In the genomic region with DNA sequence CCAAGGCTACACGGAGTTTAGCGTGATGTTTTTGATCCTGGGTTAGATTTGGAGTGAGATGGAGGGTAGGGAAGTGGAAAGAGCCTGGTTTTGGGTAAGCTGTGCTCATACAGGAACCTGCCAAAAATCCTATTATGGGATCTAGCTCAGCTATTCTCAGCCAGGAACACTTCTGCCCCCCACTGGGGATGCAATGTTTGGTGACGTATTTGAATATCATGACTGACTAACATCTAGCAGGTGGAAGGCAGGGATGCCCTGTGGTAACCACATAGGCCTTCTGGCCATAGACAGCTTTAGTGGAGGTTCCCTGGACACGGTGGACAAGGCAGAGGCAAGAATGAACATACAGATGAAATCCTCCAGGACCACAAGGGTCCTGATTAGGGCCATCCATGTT, we compare ENCODE assay signal across 17 mouse cellular contexts. TPM values are rescaled to one million over a fixed set of nuclear protein-coding genes. Genes with fewer than 3 reads are reported as not detected.
DNase-seq lines count a peak whose midpoint lies in the region; ATAC-seq and TF ChIP-seq lines count a peak whose summit lies in the region.
"Had no signal": no experiment of that assay in that cellular context is flagged by ENCODE, and none has a peak within 500 bp of the region (broad histone marks: within the 10 kb centered on the region; RNA-seq: fewer than 3 reads in every experiment).

No protein-coding gene starts in this region.

- intact Hi-C loops in gastrocnemius, adult 2 months (cut with DNase I) = no loop called here
- intact Hi-C loops in left cerebral cortex, adult 2 months (cut with DNase I) = no loop called here
- intact Hi-C loops in left cerebral cortex, postnatal 4 days (cut with DNase I) = no loop called here

- no peak overlapping the region for H3K4me2 ChIP-seq in liver, postnatal 0 days (ENCODE audit: low read depth, low read length)
- H3K4me2 ChIP-seq in midbrain, embryonic 13.5 days (replicated peaks) = no peak overlapping the region
- H3K4me2 ChIP-seq: hindbrain, embryonic 14.5 days had no signal

- 0 out of 2 replicates have a peak, but pooled peaks cover under 1% of the 10 kb centered on the region for H3K27me3 ChIP-seq in liver, postnatal 0 days (ENCODE audit: insufficient read depth, low read length)
- no peaks in the 10 kb centered on the region for H3K27me3 ChIP-seq in midbrain, embryonic 13.5 days

- no peak overlapping the region for H3K4me3 ChIP-seq in gastrocnemius, adult 2 months
- H3K4me3 ChIP-seq in left cerebral cortex, adult 2 months = no peak overlapping the region
- no peak overlapping the region for H3K4me3 ChIP-seq in liver, postnatal 0 days (ENCODE audit: low read depth, low read length)
- H3K4me3 ChIP-seq in midbrain, embryonic 13.5 days (replicated peaks) = no peak overlapping the region
- H3K4me3 ChIP-seq: embryonic facial prominence, embryonic 10.5 days; midbrain, embryonic 10.5 days had no signal

- peaks cover 61% of the 10 kb centered on the region for H3K36me3 ChIP-seq in liver, postnatal 0 days (replicated peaks; ENCODE audit: insufficient read depth, low read length)
- H3K36me3 ChIP-seq in midbrain, embryonic 13.5 days = peaks cover 65% of the 10 kb centered on the region

- DNase-seq in gastrocnemius, adult 2 months = no peak
- DNase-seq in gastrocnemius, postnatal 25 days = no peak
- DNase-seq in left cerebral cortex, adult 2 months (ENCODE audit: extremely low spot score in 1 of 2, low spot score in 2 of 2) = peak in 1 of 2 experiments; percentile 59
- no peak for DNase-seq in left cerebral cortex, postnatal 4 days
- DNase-seq in thymus, postnatal 14 days = peak; percentile 36
- no peak for DNase-seq in thymus, postnatal 25 days
- no peak for DNase-seq in liver, postnatal 0 days
- DNase-seq: adrenal gland, adult 8-10 months; B cell, adult 2 months; kidney, adult 2 months had no signal

- peak; percentile 26; the same call in 1 of the 2 replicates for TF ChIP-seq CTCF in gastrocnemius, adult 2 months (IDR thresholded peaks at IDR 0.05)
- peak; percentile 41 for TF ChIP-seq CTCF in left cerebral cortex, adult 2 months (IDR thresholded peaks at IDR 0.05)
- 0 out of 2 replicates have a peak, but pooled peaks have one; percentile 12 for TF ChIP-seq CTCF in liver, postnatal 0 days (IDR thresholded peaks at IDR 0.05; ENCODE audit: low read depth)

- ATAC-seq in liver, postnatal 0 days = no peak
- ATAC-seq in midbrain, embryonic 13.5 days = no peak
- ATAC-seq: lung, postnatal 0 days had no signal

- H3K9ac ChIP-seq in liver, postnatal 0 days (replicated peaks) = no peak overlapping the region
- H3K9ac ChIP-seq in midbrain, embryonic 13.5 days (replicated peaks) = no peak overlapping the region
- H3K9ac ChIP-seq: hindbrain, embryonic 14.5 days had no signal

- TF ChIP-seq EP300 in liver, postnatal 0 days (IDR thresholded peaks at IDR 0.05; ENCODE audit: low read depth) = no peak

- WGBS in liver, postnatal 0 days (ENCODE audit: insufficient replicate concordance) = 80% methylated on average over 4 of the region's 4 CpGs
- 86% methylated on average over 4 of the region's 4 CpGs for WGBS in midbrain, embryonic 13.5 days

- H3K4me1 ChIP-seq in liver, postnatal 0 days (ENCODE audit: insufficient read depth) = peaks cover 16% of the 10 kb centered on the region
- peaks cover 19% of the 10 kb centered on the region for H3K4me1 ChIP-seq in midbrain, embryonic 13.5 days (replicated peaks)

- H3K27ac ChIP-seq in gastrocnemius, adult 2 months = no peak overlapping the region
- H3K27ac ChIP-seq in left cerebral cortex, adult 2 months = peak overlapping the region; percentile 73
- H3K27ac ChIP-seq in liver, postnatal 0 days (ENCODE audit: low read depth) = no peak overlapping the region
- no peak overlapping the region for H3K27ac ChIP-seq in midbrain, embryonic 13.5 days
- H3K27ac ChIP-seq: embryonic facial prominence, embryonic 10.5 days; hindbrain, embryonic 14.5 days; midbrain, embryonic 10.5 days had no signal

- H3K9me3 ChIP-seq in liver, postnatal 0 days (ENCODE audit: low read length) = no peaks in the 10 kb centered on the region
- H3K9me3 ChIP-seq in midbrain, embryonic 13.5 days = no peaks in the 10 kb centered on the region
- H3K9me3 ChIP-seq: embryonic facial prominence, embryonic 10.5 days; midbrain, embryonic 10.5 days had no signal

RNA-seq across cellular contexts. Expression of a gene that starts 3.9 kb away (rescaled TPM):
- 1 to 10 TPM; 3.1 to 5.3 TPM for total RNA-seq in gastrocnemius, adult 2 months (2021)
- 1 to 10 TPM; 6.1 to 6.2 TPM for total RNA-seq in gastrocnemius, postnatal 25 days (2021)
- total RNA-seq in left cerebral cortex, adult 2 months (2021) = 10 to 100 TPM; 17.5 to 19.1 TPM
- total RNA-seq in left cerebral cortex, postnatal 4 days (2021) = 10 to 100 TPM; 21.5 to 22.5 TPM
- polyA plus RNA-seq in liver, postnatal 0 days (2015; fragmentation: Nextera tagmentation; extraction: Ambion mirVana) = 13.5 and 14.2 TPM in 2 replicates
- 34.1 and 35.2 TPM in 2 replicates for polyA plus RNA-seq in midbrain, embryonic 13.5 days (2015; fragmentation: Nextera tagmentation; extraction: Ambion mirVana)

RNA-seq across cellular contexts. Expression of a gene that starts 8.1 kb away (rescaled TPM):
- 10 to 100 TPM; 17.9 to 19.9 TPM for total RNA-seq in gastrocnemius, adult 2 months (2021)
- 10 to 100 TPM; 22.1 to 25.4 TPM for total RNA-seq in gastrocnemius, postnatal 25 days (2021)
- 10 to 100 TPM; 13.9 to 14.4 TPM for total RNA-seq in left cerebral cortex, adult 2 months (2021)
- 10 to 100 TPM; 17.9 to 19.8 TPM for total RNA-seq in left cerebral cortex, postnatal 4 days (2021)
- polyA plus RNA-seq in liver, postnatal 0 days (2015; fragmentation: Nextera tagmentation; extraction: Ambion mirVana) = 4.8 and 6.4 TPM in 2 replicates
- 13.6 and 14.8 TPM in 2 replicates for polyA plus RNA-seq in midbrain, embryonic 13.5 days (2015; fragmentation: Nextera tagmentation; extraction: Ambion mirVana)
- total RNA-seq: granulocyte monocyte progenitor cell, adult 5-6 weeks had no signal

RNA-seq across cellular contexts. Expression of a gene that starts 25.0 kb away (rescaled TPM):
- 1 to 10 TPM; 9.5 to 9.7 TPM for total RNA-seq in gastrocnemius, adult 2 months (2021)
- total RNA-seq in gastrocnemius, postnatal 25 days (2021) = 1 to 10 TPM; 6.7 to 9.1 TPM
- total RNA-seq in left cerebral cortex, adult 2 months (2021) = 10 to 100 TPM; 19.2 to 24.6 TPM
- 10 to 100 TPM; 20.3 to 21.6 TPM for total RNA-seq in left cerebral cortex, postnatal 4 days (2021)
- 30.1 and 32.9 TPM in 2 replicates for polyA plus RNA-seq in liver, postnatal 0 days (2015; fragmentation: Nextera tagmentation; extraction: Ambion mirVana)
- polyA plus RNA-seq in midbrain, embryonic 13.5 days (2015; fragmentation: Nextera tagmentation; extraction: Ambion mirVana) = 46.5 and 46.6 TPM in 2 replicates

RNA-seq across cellular contexts. Expression of a gene that starts 30.1 kb away (rescaled TPM):
- total RNA-seq in gastrocnemius, adult 2 months (2021) = not detected
- total RNA-seq in gastrocnemius, postnatal 25 days (2021) = not detected
- not detected for total RNA-seq in left cerebral cortex, adult 2 months (2021)
- not detected for total RNA-seq in left cerebral cortex, postnatal 4 days (2021)
- 0.05 TPM in 1 of 2 replicates, not detected in the other for polyA plus RNA-seq in liver, postnatal 0 days (2015; fragmentation: Nextera tagmentation; extraction: Ambion mirVana)
- not detected in 2 replicates for polyA plus RNA-seq in midbrain, embryonic 13.5 days (2015; fragmentation: Nextera tagmentation; extraction: Ambion mirVana)
- total RNA-seq: granulocyte monocyte progenitor cell, adult 5-6 weeks; layer of hippocampus, adult 18-20 months had no signal
- polyA plus RNA-seq: embryonic facial prominence, embryonic 10.5 days; hindbrain, embryonic 14.5 days; midbrain, embryonic 10.5 days had no signal

RNA-seq across cellular contexts. Expression of a gene that starts 37.3 kb away (rescaled TPM):
- 10 to 100 TPM; 25.6 to 29.6 TPM for total RNA-seq in gastrocnemius, adult 2 months (2021)
- total RNA-seq in gastrocnemius, postnatal 25 days (2021) = 10 to 100 TPM; 21.7 to 23.3 TPM
- 10 to 100 TPM; 45.2 to 52.2 TPM for total RNA-seq in left cerebral cortex, adult 2 months (2021)
- total RNA-seq in left cerebral cortex, postnatal 4 days (2021) = 10 to 100 TPM; 51.0 to 57.6 TPM
- 22.8 and 26.2 TPM in 2 replicates for polyA plus RNA-seq in liver, postnatal 0 days (2015; fragmentation: Nextera tagmentation; extraction: Ambion mirVana)
- polyA plus RNA-seq in midbrain, embryonic 13.5 days (2015; fragmentation: Nextera tagmentation; extraction: Ambion mirVana) = 46.5 and 47.2 TPM in 2 replicates
